Mouse (Mus musculus) stomach, postnatal 0 days (tissue): ENCODE results near the gene Gm3448.
"Not testable (repeated sequence)": the region's sequence is repeated elsewhere in the genome, so short reads cannot be mapped to it uniquely, and the experiment has no call there.

Source experiments
- CTCF ChIP-seq: IDR thresholded peaks from 2 replicates; pipeline ENCODE4 v1.5.1; 2016; ENCODE audit warnings: antibody characterized with exemption, low read depth, mild to moderate bottlenecking, moderate library complexity
- EP300 ChIP-seq: optimal IDR thresholded peaks from 2 replicates; pipeline ENCODE3; 2016; ENCODE audit warnings: antibody characterized with exemption

DNA sequence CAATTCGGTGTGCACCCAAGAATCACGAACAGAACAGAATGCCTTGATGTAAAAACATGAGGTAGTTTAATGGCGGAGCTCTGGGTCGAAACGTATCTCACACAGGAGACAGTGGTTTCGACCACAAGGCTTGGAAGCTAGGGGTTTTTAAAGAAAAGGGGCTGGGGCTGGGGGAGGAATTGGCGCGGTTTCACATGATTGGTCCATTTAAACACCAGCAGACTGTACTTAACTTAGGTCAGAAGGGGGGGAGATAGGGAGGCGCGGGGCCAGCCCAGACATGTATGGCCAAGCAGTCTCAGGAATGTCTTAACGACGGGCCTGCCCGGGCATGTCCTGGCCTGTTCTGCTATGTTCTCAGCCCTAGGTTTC, 12.5 kb upstream of the Gm3448 start:
- not testable (repeated sequence) for TF ChIP-seq CTCF, EP300
